Mouse (Mus musculus) skeletal muscle tissue, adult 2 months (tissue): ENCODE measurements around the gene Krtap19-3.

ENCODE experiments used
- DNase-seq: peaks from one replicate; pipeline ENCODE4 v3.0.0-alpha.2; 2012; ENCODE audit warnings: low read depth, low spot score

Gene Krtap19-3

DNA sequence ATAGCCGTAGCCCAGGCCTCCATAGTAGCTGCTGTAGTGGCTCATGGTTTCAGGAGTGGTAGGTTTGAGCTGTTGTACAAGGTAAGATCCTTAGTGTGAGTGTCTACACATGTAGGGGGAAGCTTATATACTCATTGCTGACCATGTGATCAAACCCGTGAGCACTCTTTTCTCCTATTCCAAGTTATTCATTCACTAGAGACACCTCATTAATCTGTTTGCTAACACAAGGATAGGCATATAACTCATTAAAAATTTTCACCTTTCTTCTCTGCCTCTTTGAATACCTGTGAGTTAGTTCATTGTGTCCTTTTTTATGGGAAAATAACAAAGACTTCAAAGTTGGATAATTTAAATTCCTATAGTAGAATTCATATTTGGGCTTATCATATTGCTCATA lies at the start of gene Krtap19-3:
TSS of gene Krtap19-3 (minus strand) at position 101 of the 400 bp plus-strand sequence.
- no peak for DNase-seq

DNA sequence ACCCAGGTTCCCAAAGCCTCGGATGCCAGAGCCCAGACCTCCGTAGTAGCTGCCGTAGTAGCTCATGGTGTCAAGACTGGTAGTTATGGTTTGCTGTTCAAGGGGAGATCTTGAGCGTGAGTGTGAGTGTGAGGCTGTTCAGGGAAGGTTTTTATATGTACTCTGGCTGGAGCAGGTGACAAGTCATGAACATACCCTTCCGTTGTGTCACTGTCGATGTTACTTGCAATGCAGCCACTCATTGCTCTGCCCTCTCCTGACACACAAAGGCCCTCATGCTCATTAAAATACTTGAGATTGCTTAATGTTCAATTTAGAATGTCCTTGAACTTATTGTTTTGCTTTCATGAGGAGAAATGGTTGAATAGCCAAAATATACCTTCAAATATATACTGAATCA lies 18.5 kb upstream of the Krtap19-3 start, which contains the start of gene Krtap19-5:
TSS of gene Krtap19-5 (minus strand) at position 101 of the 400 bp plus-strand sequence.
- DNase-seq, result no peak

DNA sequence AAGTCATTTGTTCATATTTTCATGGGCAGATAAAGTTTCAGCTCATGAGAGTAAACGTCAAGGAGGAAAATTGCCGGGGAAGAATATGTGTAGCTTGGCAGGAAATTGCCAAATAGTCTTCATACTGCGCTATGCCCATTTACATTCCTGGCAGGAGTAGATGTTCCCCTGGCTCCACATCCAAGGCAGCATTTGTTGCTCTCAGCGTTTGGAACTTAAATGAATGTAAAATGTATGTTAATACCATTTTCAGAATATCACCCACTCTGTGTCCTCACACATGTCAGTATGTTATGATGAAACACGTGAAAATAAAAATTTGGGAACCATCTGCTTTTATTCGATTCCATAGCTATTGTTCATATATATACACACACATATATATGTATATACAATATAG lies 9.0 kb upstream of the Krtap19-3 start:
- no peak for DNase-seq

DNA sequence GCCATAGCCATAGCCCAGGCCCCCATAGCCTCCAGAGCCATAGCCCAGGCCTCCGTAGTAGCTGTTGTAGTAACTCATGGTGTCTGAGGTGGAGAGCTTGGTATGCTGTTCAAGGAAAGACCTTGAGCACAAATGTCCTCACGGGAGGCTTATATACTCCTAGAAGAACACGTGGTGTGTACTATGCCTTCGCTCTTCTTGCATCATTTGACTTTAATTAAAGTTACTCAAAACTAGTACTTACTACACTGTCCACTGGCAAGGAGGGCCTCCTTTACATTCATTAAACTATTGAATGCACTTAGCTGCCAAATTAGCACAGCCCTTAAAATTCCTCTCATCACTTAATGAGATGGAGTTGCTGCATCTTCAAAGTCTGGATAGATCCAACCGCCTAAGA lies 7.2 kb upstream of the Krtap19-3 start, which contains the start of gene Krtap19-4:
TSS of gene Krtap19-4 (minus strand) at position 101 of the 400 bp plus-strand sequence.
- no peak for DNase-seq

DNA sequence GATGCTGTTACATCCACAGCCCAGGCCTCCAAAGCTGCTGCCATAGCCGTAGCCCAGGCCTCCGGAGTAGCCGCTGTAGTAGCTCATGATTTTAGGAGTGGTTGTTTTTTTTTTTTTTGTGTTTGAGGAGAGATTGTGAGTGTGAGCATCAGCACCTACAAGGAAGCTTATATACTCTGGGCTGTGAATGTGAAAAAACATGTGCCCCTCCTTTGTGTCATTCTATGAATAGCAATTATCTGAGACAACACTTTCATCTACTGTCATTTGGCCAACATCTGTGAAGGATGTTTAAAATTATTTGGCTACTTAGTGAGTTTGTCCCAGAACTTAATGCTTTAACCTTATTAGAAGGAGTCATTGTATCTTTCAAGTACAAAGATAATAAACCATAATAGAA lies 3.7 kb downstream of the Krtap19-3 start, which contains the start of gene Krtap19-2:
TSS of gene Krtap19-2 (minus strand) at position 101 of the 400 bp plus-strand sequence.
- no peak for DNase-seq

DNA sequence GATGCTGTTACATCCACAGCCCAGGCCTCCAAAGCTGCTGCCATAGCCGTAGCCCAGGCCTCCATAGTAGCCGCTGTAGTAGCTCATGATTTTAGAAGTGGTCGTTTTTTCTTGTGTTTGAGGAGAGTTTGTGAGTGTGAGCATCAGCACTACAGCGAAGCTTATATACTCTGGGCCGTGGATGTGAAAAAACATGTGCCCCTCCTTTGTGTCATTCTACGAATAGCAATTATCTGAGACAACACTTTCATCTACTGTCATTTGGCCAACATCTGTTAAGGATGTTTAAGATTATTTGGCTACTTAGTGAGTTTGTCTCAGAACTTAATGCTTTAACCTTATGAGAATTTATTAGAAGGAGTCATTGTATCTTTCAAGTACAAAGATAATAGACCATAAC lies 8.5 kb downstream of the Krtap19-3 start, which contains the start of gene Krtap19-1:
TSS of gene Krtap19-1 (minus strand) at position 101 of the 400 bp plus-strand sequence.
- DNase-seq, result no peak

DNA sequence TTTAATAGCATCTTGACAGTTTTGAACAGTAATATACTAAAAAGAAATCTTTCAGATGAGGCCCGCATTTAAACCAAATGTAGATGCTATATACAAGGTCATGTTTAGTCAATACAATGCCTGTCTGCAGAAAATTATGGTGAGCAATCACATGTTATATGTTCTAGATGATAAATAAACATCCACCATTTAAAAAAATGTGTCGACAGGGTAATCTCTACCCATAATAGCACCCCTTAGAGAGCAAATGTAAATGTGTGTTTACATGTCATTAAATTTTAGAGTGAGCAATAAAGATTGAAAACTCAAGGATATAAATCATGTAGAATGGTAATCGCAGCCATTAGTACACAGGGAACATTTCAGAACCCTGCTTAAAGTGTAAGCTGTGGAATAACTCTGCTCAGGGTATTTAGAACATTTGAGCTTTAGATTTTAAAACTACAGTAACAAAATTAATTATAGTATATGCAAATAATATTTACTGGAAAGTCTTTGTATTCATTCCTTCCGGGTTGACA lies 12.9 kb downstream of the Krtap19-3 start:
- no peak for DNase-seq

DNA sequence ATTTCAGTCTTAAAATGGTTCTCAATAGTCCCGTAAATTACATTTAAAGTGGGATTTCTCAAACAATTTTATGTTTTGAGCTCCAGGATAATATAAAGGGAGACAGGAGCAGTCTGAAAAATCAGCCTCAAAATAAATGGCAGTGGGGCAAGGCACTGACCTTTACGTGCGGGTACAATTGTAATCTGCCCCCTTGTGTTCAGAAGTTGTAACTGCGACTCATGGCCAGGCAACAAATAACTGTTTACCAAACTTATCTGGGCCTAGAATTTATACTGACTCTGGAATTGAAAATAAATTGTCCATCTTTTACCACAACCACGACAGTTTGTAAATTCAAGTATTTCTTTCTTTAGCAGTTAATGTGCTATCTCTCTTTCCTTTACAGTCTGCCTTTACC lies 26.4 kb downstream of the Krtap19-3 start:
- no peak for DNase-seq

DNA sequence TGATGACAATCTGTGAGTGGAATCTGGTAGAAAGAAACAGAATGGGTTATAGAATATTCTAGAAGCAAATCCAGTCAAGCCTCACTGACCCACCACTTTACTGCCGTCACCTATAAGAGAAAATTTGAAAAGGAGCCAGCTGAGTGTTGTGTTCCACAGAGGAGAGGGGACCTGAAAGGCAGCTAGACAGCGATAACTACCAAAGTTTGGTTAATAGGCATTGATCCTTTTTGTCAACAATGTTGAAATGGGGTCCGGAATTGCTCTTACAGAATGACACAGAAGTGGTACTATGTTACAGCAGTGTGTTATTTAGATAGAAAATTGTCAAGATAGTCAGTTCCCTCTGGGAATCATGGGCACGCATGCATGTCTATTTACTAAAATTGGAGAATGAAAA lies 29.3 kb downstream of the Krtap19-3 start:
- no peak for DNase-seq

DNA sequence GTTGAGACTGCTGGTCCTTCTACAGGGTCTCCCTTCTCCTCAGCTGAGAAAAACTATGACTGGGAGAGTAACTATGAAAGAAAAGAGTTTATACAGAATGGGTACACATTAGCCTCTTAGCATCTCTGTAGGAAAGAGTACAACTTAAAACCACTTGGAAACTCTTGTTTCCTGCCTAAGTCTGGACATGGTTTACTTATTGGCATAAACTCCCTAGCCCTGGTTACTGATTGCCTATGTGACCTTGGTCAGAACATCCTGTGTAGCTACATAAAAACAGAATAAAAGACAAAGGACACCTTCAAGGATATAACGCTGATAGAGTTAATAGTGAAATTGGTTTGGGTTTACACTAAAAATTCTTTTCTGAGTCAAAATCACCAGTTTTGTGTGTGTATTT lies 30.5 kb downstream of the Krtap19-3 start:
- no peak for DNase-seq
